Mouse (Mus musculus) c-Kit-negative CD71-positive TER-119-positive erythroid progenitor cells, embryonic 14.5 days (primary cell): Measurements from ENCODE around the gene 4930438A08Rik.

ENCODE experiments used
- DNase-seq: peaks from one replicate; pipeline ENCODE4 v3.0.0-alpha.2; 2013; ENCODE audit warnings: low read depth, low spot score

4930438A08Rik gene

DNA sequence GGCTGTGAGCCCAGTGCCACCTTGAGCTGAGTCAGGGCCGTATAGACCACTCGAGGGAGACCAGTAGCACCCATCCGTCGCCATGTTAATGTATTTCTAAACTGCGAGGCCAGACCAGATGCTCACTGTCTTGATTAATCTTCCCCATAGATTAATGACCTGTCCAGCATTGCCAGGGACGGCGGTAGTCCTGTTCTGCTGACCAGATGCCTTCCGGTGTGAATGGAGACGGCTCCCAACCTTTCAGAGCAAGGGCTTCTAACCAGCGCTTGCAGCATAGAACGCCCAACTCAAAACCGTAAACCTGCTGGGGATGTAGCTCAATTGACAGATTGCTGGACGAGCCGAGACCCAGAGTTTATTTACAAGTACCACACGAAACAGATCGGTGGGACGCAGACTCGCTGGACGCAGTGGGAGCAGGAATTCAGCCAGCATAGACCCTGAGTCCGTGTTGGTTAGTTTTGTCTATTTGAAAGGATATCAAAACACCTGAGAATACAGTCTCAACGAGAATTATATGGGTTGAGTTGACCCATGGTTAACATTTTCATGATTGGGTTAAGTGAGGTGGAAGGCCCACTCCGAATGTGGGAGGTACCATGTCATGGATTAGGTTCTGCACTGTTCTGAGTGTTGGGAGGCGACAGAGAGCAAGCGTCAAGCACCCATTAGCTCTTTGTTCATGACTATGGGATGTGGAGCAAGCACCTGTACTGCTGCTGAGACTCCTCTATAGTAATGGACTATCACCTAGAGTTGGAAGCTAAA lies 49.2 kb downstream of the 4930438A08Rik start:
- DNase-seq: no peak

DNA sequence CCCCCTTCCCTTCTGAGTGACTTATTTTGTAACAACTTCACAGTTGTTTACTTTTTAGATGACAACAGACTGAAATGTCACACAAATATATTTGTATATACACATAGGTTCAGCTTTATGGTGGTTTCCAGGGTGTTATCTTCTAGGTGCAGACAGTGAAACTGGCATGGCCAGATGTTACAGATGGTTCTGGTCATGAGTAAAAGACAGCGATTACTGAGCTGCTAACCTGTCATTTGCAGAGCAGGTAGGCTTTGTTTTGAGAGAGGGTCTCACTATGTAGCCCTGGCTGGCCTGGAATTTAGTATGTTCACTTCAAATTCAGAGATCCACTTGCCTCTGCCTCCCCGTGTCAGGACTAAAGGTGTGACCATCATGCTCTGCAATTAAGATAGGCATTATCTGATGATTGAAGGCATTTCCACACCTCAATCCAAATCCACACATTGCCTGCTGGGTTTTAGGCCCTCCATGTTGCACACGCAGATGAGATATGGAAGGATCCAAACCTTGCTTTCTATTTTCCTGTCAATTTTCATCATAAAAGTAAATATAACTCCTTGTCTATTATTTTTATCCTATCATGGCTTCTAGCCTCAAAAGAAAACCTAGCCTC lies 50.1 kb downstream of the 4930438A08Rik start:
- no peak for DNase-seq

DNA sequence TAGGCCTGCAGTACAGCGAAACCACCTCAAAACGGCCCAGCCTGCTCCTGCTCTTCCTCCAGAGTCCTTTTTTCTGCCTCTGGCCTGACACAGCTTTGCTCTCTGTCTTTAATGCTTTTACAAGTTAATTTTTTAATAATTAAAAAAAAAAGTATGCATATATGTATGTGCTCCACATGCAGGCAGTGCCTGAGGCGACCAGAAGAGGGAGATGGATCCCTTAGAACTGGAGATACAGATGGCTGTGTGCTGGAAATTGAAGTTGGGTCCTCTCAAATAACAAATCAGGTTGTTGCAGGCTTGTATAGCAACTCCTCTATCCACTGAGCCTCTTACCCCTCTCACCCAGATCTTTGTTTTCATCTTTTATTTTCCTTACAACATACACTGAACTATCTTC lies 52.2 kb downstream of the 4930438A08Rik start:
- DNase-seq: no peak

DNA sequence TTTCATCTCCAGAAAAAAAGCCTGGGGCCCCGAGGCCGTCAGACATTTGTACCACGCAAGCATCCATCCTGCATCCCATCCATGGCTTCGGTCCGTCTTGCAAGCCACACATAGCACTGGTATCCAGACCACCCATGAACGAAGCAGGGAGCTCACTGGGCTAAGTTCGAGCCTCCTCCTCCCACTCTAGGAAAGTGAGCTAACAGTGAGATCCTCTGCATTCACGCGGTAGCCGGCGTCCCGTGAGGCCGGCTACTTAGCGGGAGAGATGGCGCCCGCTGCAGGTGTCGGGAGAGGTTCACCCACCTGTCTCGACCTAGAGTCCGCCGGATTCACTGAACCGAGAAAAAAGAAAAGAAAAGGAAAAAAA lies 55.3 kb downstream of the 4930438A08Rik start:
- no peak for DNase-seq

DNA sequence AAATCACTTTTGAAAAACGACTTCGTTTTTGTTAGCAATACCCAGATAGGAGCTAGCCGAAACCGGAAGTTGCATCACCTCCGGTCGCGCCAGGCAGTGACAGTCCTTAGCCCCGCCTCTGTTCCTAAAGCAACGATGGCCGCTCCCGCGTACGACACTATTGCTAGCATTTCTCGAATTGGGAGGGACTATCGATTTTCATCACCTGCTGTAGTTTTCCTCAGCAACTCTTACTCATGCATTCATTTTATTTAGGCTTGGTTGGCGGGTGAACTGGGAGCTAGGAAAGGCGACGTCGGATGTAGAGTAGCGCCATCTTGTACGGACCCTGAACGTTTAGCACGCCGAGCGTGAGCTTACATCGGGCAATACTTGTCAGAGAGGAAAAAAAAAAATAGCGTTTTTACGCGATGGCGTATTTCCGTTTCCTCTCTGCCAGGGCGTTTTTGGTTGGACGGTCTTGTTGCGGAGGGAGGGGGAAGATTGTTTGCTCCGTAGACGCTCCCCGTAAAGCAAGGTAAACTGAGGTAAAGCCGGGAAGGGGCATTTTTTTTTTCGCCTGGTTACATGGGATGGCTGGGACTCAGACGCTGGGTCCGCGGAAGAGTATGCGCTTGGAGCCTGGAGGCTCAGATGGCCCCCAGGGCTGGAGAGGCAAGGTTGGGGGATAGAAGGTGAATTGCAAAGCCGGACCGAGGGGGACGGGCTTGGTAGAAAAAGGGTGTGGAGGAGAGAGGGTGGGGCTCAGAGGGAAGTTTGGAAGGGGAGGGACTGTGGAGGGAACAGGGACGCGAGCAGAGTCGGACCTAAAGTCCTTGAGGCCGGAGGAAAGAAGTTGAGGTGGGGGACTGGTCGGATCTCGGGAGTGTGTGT lies 55.9 kb downstream of the 4930438A08Rik start, which contains the start of the genes Zfp672 and Sh3bp5l:
Zfp672 (minus strand) TSS at position 64 of the 873 bp plus-strand sequence.
Sh3bp5l (plus strand) TSS at position 449 of the 873 bp plus-strand sequence.
- peak; percentile 87 for DNase-seq

DNA sequence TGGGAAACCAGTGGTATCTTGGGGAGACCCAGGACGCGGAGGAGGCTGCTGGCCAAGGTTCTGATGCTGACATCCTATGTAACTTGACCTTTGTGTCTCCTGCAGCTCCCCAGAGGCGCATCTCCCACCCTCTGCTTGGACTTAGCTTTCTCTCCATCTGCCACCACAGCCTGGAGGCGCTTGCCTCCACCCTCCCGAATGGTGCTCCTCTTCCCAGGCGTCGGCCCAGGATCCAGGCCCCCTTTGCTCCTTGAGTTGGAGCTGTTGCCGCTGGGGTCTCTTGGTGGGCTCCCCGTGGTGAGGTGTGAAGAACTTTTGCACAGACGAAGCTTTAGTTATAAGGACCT lies 56.5 kb downstream of the 4930438A08Rik start:
- DNase-seq: no peak

DNA sequence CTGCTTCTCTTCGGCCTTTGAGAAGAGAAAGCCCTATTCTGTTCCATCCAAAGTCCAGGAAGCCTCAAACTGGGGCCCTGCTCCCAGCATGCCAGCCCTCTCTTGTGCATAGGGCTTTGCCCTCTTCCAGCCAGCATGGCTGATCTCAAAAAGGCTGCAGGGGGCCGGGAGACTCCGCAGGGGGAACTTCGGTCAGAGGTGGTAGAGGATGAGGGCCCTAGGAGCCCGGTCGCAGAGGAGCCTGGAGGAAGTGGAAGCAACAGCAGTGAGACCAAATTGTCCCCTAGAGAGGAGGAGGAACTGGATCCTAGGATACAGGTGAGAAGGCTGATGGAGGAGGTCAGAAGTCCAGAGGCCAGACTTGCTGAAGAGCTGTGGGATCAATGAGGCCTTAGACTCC lies 56.9 kb downstream of the 4930438A08Rik start:
- DNase-seq: no peak

DNA sequence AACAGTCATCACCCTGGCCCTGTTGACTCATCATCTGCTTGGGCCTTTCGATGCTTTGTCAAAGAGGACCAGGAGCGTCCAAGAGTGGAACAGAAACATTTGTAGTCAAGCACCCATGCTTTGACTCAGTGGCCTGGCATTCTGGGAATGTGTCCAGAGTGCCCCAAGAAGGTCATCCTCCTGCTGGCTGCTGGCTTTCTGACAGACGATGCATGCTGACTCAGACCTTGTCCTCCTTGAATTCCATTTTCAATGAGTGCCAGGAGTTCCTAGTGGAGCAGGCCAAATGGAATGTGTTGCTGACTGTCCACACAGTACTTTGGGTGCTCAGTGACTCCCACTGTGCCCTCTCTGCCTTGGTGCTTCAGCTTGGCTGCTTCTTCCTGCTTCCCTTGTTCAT lies 60.1 kb downstream of the 4930438A08Rik start:
- DNase-seq: no peak
